Mouse (Mus musculus) lung, adult 2 months (tissue): Measurements from ENCODE around the gene Pnliprp2.

Source experiments
- CTCF ChIP-seq: fragments of 200-500 bp; IDR thresholded peaks from 2 replicates; pipeline ENCODE4 v1.5.1; 2011; ENCODE audit warnings: mild to moderate bottlenecking, low read length, control low read depth; ENCODE audit not compliant: insufficient read depth
- POLR2A ChIP-seq: fragments of 200-500 bp; IDR thresholded peaks from 2 replicates; pipeline ENCODE4 v1.6.1; 2011; ENCODE audit warnings: low read depth, mild to moderate bottlenecking, control low read depth, low read length, borderline replicate concordance; ENCODE audit errors: extremely low read depth

GRCm38 (mm10) chr19:58717925-58718324 lies 41.6 kb upstream of the Pnliprp2 start:
- TF ChIP-seq CTCF, result no peak
- no peak for TF ChIP-seq POLR2A
